Mouse (Mus musculus) G1E (cell line): ENCODE data around the gene Nup35.

Experiments
- CTCF ChIP-seq: IDR thresholded peaks from 2 replicates; pipeline ENCODE4 v1.5.1; 2012; ENCODE audit warnings: low read depth, low read length, inconsistent platforms, mixed read lengths
- GATA1 ChIP-seq: IDR thresholded peaks from 2 replicates; pipeline ENCODE4 v1.6.1; 2012; ENCODE audit warnings: borderline replicate concordance, low read length, inconsistent platforms, mixed read lengths

- TF ChIP-seq CTCF: no peak
- TF ChIP-seq GATA1: no peak
Measured at GRCm38 (mm10) chr2:80582356-80582755, 34.7 kb upstream of the Nup35 start.
